Mouse (Mus musculus) spleen, adult 12 weeks (tissue): ENCODE data around the gene Hoxc5.

Experiments
- DNase-seq: peaks from one replicate; pipeline ENCODE4 v3.0.0; 2022; ENCODE audit warnings: low spot score

Hoxc5 gene

GRCm38 (mm10) chr15:102967511-102968397 lies 511 bp downstream of the Hoxc5 start:
- DNase-seq, result no peak

- no peak for DNase-seq
Measured at GRCm38 (mm10) chr15:102969296-102969695, 2.1 kb downstream of the Hoxc5 start.

GRCm38 (mm10) chr15:102970740-102971139 lies 3.5 kb downstream of the Hoxc5 start:
- DNase-seq, result no peak

- DNase-seq, result no peak
Measured at GRCm38 (mm10) chr15:102972254-102972653, 5.0 kb downstream of the Hoxc5 start.

GRCm38 (mm10) chr15:102972753-102973152 lies 5.5 kb downstream of the Hoxc5 start:
- DNase-seq, result no peak

GRCm38 (mm10) chr15:102975034-102975433 lies 7.8 kb downstream of the Hoxc5 start:
- no peak for DNase-seq

- no peak for DNase-seq
Measured at GRCm38 (mm10) chr15:102975688-102976111, 8.5 kb downstream of the Hoxc5 start.

GRCm38 (mm10) chr15:102976171-102976570 lies 8.9 kb downstream of the Hoxc5 start, which contains the start of gene Hoxc9:
Hoxc9 (plus strand) TSS chr15:102976439.
- no peak for DNase-seq

- DNase-seq, result no peak
Measured at GRCm38 (mm10) chr15:102976631-102977422, 9.6 kb downstream of the Hoxc5 start.

GRCm38 (mm10) chr15:102977423-102977974 lies 10.3 kb downstream of the Hoxc5 start:
- no peak for DNase-seq

- DNase-seq, result no peak
Measured at GRCm38 (mm10) chr15:102978615-102979515, 11.6 kb downstream of the Hoxc5 start.

- no peak for DNase-seq
Measured at GRCm38 (mm10) chr15:102979936-102980335, 12.7 kb downstream of the Hoxc5 start.

GRCm38 (mm10) chr15:102980352-102980751 lies 13.1 kb downstream of the Hoxc5 start:
- no peak for DNase-seq

GRCm38 (mm10) chr15:102980912-102981311 lies 13.7 kb downstream of the Hoxc5 start:
- DNase-seq, result no peak

- no peak for DNase-seq
Measured at GRCm38 (mm10) chr15:102981379-102982288, 14.4 kb downstream of the Hoxc5 start.

GRCm38 (mm10) chr15:102983716-102984115 lies 16.5 kb downstream of the Hoxc5 start:
- DNase-seq, result no peak

GRCm38 (mm10) chr15:102984521-102984920 lies 17.3 kb downstream of the Hoxc5 start:
- no peak for DNase-seq

- no peak for DNase-seq
Measured at GRCm38 (mm10) chr15:102984925-102985324, 17.7 kb downstream of the Hoxc5 start.

- peak; percentile 57 for DNase-seq
Measured at GRCm38 (mm10) chr15:102987124-102987833, 20.0 kb downstream of the Hoxc5 start.

GRCm38 (mm10) chr15:102988078-102988477 lies 20.8 kb downstream of the Hoxc5 start:
- DNase-seq, result no peak
